Mouse (Mus musculus): ENCODE data around the gene Ptgis. TPM values are rescaled to one million over a fixed set of nuclear protein-coding genes. Genes with fewer than 3 reads are reported as not detected.

Ptgis gene
- total RNA-seq, 1 experiment from 2014 or later: not detected

- ATAC-seq (ENCODE audit: extremely low read depth, insufficient number of reproducible peaks, low FRiP score, poor library complexity, severe bottlenecking): no peak
Measured at GRCm38 (mm10) chr2:167265021-167265420, 24.6 kb upstream of the Ptgis start.

DNA sequence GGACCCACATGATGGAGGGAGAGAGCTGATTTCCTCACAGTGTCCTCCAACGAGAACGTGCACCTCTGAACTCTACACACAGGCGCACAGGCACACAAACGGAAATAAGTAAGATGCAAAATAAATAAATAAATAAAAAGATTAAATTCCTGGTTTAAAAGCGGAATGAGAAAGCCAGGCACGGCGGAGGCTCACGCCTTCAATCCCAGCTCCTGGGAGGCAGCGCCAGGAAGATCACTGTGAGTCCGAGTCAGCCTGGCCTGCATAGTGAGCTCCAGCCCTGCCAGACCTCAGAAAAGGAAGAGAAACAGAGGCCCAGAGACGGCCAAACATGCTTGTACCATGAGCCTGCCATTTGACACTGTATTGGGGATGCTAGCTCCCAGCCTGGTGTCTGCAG, 23.5 kb upstream of the Ptgis start:
- no peak for ATAC-seq (ENCODE audit: extremely low read depth, insufficient number of reproducible peaks, low FRiP score, poor library complexity, severe bottlenecking)

- ATAC-seq (ENCODE audit: extremely low read depth, insufficient number of reproducible peaks, low FRiP score, poor library complexity, severe bottlenecking): no peak
Measured at GRCm38 (mm10) chr2:167263040-167263810, 22.8 kb upstream of the Ptgis start.

GRCm38 (mm10) chr2:167262433-167262832, 22.0 kb upstream of the Ptgis start:
- ATAC-seq (ENCODE audit: extremely low read depth, insufficient number of reproducible peaks, low FRiP score, poor library complexity, severe bottlenecking): no peak

- no peak for ATAC-seq (ENCODE audit: extremely low read depth, insufficient number of reproducible peaks, low FRiP score, poor library complexity, severe bottlenecking)
Measured at GRCm38 (mm10) chr2:167261106-167261505, 20.7 kb upstream of the Ptgis start.

GRCm38 (mm10) chr2:167257790-167258189, 17.4 kb upstream of the Ptgis start:
- no peak for ATAC-seq (ENCODE audit: extremely low read depth, insufficient number of reproducible peaks, low FRiP score, poor library complexity, severe bottlenecking)

GRCm38 (mm10) chr2:167254808-167255207, 14.4 kb upstream of the Ptgis start:
- ATAC-seq (ENCODE audit: extremely low read depth, insufficient number of reproducible peaks, low FRiP score, poor library complexity, severe bottlenecking): no peak

DNA sequence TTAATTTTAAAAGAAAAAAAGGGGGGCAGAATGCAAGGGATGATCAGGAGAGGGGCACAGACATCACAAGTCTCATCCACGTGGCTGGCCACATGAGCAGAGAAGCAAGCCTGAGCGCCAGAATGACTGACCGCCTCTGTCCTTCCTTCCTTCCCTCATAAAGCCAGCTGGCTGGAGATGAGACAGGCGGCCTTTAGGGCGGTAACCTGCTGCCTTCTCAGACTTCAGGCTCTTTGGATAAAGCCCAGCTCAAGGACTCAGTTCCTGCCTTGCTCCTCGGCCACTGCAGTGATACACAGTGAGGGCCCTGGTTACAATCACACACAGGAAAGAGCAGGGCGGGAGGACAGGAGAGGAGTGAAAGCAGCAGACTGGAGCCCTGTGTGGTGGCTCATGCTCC, 13.8 kb upstream of the Ptgis start:
- no peak for ATAC-seq (ENCODE audit: extremely low read depth, insufficient number of reproducible peaks, low FRiP score, poor library complexity, severe bottlenecking)

DNA sequence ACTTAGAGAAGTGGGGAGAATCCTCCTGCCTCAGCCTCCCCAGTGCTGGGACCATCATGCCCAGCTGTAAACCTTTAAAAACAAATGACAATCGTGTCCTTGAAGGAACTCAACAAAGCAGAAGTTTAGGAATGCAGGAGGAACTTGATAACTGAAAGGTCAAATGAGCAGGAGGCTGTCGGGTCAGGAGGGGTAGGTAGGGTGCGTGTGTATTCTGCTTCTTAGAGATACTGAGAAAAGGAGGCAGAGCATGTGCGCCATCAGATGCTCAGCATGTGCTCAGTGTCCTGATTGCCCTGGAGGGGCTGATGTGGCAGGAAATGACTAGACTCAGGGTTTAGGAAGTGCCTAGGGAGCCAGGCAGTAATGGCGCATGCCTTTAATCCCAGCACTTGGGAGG, 13.1 kb upstream of the Ptgis start:
- ATAC-seq (ENCODE audit: extremely low read depth, insufficient number of reproducible peaks, low FRiP score, poor library complexity, severe bottlenecking): no peak

- ATAC-seq (ENCODE audit: extremely low read depth, insufficient number of reproducible peaks, low FRiP score, poor library complexity, severe bottlenecking): no peak
Measured at GRCm38 (mm10) chr2:167252057-167252687, 11.8 kb upstream of the Ptgis start.

DNA sequence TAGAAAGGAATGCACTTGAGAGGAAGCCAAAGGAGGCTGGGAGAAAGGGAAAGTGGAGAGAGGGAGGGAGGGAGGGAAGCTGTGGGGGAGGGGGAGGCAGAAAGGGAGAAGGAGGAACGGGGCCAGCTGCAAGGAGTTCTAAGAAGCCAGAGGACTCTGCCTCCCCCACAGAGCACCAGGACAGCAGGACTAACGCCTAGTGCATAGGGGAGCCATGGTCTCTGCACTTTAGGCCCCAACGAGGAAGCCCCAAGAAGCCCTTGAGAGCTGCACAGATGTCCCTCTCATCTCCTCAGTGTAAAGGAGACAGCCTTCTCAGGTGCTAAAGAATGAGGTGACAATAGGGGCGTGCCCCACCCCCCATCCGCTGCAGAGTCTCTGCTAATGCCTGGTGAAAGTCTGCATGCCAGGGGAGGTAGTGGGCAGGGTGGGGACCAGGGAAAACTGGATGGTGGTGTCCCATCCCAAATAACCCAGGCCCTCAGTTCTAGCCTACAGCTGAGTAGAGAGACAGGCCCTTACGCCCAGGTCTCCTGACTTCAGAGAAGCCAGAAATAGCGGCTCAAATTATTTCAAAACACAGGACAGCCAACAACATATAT, 10.4 kb upstream of the Ptgis start:
- no peak for ATAC-seq (ENCODE audit: extremely low read depth, insufficient number of reproducible peaks, low FRiP score, poor library complexity, severe bottlenecking)

DNA sequence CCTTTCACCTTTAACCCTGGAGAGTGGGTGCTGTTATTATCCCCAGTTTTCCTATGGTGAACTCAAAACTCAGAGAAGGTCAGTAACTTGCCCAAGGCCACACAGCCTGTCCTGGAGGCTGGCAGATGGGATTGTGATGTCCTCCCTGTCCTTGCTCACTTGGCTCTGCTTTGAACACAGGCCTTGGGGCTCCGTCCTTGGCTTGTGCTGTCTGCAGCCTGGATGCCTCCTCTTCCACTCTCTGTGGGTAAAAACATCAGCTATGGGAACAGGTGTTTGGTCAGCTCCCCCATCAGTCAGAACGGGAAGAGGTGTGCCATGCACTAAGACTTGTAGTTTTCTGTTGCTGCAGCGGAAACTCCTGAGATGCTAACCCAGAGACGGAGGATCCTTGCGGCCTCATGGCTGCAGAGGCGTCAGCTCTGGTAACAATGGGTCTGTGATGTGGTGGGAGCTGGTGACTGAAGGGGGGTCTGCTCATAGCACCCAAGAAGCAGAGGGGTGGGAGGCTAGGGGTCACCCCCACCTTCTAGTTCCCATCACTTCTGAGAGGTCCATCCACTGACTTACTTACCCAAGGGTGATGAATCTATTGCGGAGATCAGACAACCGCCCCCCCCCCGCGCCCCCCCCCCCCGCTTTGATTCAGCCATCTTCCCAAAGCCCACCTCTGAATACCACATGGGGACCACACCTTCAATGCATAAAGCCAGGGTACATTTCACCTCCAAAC, 9.8 kb upstream of the Ptgis start:
- ATAC-seq (ENCODE audit: extremely low read depth, insufficient number of reproducible peaks, low FRiP score, poor library complexity, severe bottlenecking): no peak

- no peak for ATAC-seq (ENCODE audit: extremely low read depth, insufficient number of reproducible peaks, low FRiP score, poor library complexity, severe bottlenecking)
Measured at GRCm38 (mm10) chr2:167249591-167249990, 9.2 kb upstream of the Ptgis start.

- no peak for ATAC-seq (ENCODE audit: extremely low read depth, insufficient number of reproducible peaks, low FRiP score, poor library complexity, severe bottlenecking)
Measured at GRCm38 (mm10) chr2:167247823-167248222, 7.4 kb upstream of the Ptgis start.

DNA sequence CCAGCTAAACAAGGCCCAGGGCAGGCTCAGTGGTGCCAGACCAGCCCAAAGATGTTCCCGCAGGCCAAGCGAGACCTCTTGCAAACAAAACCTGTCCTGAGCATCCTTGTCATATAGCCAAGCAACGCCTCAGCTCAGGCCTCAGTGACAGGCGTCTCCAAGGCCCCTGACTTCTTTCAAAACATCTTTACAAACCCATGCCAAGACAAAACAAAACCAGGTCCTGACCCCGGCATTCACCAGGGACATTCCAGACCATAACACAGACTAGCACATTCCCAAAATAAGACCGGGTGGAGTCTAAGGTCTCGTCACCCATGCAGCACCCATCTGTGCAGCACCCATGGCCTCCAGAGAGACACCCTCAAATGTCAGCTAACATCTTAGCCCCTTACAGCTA, 6.3 kb upstream of the Ptgis start:
- no peak for ATAC-seq (ENCODE audit: extremely low read depth, insufficient number of reproducible peaks, low FRiP score, poor library complexity, severe bottlenecking)

GRCm38 (mm10) chr2:167244892-167245291, 4.5 kb upstream of the Ptgis start:
- ATAC-seq (ENCODE audit: extremely low read depth, insufficient number of reproducible peaks, low FRiP score, poor library complexity, severe bottlenecking): no peak

- no peak for ATAC-seq (ENCODE audit: extremely low read depth, insufficient number of reproducible peaks, low FRiP score, poor library complexity, severe bottlenecking)
Measured at GRCm38 (mm10) chr2:167243831-167244563, 3.6 kb upstream of the Ptgis start.

- ATAC-seq (ENCODE audit: extremely low read depth, insufficient number of reproducible peaks, low FRiP score, poor library complexity, severe bottlenecking): no peak
Measured at GRCm38 (mm10) chr2:167239262-167239661, 1.1 kb downstream of the Ptgis start.

DNA sequence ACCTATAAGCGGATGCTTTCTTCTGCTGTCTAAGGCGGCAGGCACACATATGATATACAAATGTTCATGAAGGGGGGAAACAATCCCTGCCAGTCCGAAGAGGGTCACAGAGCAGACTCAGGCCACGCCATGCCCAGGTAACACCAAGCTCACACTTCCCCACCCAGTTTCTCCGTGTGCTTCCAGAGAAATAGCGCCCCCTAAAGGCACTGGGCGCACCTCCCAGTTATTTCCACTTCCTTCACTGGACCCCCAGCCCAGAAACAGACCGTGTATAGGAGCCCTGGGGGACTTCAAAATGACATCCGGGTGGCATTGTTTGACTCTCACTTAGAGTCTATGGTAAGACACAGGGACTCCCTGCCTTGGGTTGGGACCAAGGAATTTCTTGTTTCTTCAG, 3.2 kb downstream of the Ptgis start:
- ATAC-seq (ENCODE audit: extremely low read depth, insufficient number of reproducible peaks, low FRiP score, poor library complexity, severe bottlenecking): no peak
